Mouse (Mus musculus) adrenal gland, postnatal 4 days (tissue): ENCODE data around the gene Hk1. TPM values are rescaled to one million over a fixed set of nuclear protein-coding genes. Genes with fewer than 3 reads are reported as not detected.

Source experiments
- DNase-seq, 2 experiments: peaks; one replicate each; pipeline ENCODE4 v3.0.0; 2021 to 2022; ENCODE audit warnings: low spot score in 2 of 2, mixed read lengths in 2 of 2
- total RNA-seq, 2 experiments: library from RNA; stranded (reverse); gene quantifications; 2 replicates each; pipeline ENCODE4 v1.2.3; 2021

Gene Hk1
- total RNA-seq, 2 experiments from 2014 or later = 36.0 to 49.8 TPM

DNA sequence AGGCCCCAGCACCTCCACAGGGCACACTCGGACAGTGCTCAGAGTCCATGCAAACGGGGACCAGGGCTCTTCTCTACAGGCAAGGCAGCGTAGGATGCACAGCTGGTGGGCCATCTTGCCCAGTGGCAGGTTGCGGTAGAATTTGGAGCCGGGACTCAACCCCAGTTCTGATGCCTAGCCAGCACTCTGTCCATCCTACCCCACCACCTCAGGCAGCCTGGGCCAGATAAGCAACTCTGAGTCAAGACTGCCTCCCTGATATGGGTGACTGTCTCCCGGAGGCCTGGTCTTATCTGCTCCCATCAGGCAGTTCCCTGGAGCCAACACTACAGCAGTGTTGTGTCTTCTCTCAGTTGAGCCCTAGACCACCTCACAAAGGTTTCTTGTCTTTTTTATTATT is 37.2 kb downstream of the Hk1 start:
- no peak for DNase-seq

DNA sequence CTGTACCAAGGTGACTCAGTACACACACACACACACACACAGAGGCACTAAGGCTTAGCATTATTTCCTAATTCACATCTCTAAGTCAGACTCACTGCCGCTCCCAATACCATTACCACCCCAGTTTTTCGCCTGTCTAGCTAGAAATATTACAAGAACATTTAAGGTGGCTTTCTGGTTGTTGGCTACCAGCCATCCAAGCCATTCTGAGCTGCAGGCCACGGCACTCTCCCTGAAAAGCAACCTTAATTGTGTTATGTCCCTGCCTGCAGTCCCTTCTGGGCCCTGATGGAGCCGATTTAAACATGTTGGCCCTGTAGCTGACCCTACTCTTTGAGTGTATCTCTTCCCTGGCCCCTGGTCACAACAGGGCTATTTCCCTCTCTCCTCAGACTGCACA is 37.8 kb downstream of the Hk1 start:
- DNase-seq = no peak

DNA sequence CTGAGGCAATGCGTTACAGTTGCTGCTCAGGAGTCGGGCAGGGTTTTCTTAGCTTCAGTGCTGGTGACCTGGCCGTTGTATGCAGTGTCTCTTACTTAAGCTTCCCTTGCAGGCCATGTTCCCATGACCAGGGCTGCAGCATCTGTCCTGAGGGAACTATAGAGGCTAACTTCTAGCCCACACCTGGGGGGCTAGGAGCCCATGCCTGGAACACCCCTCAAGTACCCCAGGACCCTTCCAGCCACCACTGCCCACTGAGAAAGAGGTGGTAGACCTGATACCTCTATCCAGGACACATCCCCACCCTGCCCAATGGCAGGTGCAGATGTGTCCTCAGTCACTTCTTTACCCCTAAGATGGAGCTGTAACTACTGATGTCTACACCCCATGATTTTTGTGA is 38.7 kb downstream of the Hk1 start:
- DNase-seq = no peak

DNA sequence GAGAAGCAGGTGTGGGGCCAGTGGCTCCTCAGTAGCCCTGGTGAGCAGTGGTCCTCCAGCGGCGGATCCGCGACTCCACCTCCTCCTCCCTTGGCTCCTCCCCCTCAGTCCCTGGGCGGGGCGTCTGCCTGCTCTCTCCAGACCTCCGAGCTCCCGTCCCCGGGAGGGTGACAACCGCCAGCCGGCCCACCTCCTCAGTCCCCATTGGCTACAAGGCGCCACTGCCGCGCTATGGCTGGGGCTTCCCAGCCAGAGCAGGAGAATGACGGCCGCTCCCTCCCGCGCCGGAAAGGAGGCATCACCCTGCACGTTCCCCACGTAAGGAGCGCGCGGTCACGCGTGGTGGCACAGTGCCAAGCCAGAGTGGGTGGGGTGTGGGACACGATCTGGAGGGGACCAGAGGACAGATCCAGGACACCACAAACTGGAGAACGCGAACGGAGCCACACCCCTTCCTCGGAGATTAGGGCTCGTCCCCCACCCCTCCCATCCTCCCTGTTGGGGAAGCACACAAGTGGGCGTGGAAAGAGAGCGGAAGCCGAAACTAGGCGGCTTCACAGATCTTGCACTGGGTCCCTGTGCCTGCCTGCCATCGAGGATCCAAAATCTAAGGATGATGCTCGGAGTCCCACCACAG is 39.5 kb downstream of the Hk1 start:
- DNase-seq = peak; percentile 92 to 96

DNA sequence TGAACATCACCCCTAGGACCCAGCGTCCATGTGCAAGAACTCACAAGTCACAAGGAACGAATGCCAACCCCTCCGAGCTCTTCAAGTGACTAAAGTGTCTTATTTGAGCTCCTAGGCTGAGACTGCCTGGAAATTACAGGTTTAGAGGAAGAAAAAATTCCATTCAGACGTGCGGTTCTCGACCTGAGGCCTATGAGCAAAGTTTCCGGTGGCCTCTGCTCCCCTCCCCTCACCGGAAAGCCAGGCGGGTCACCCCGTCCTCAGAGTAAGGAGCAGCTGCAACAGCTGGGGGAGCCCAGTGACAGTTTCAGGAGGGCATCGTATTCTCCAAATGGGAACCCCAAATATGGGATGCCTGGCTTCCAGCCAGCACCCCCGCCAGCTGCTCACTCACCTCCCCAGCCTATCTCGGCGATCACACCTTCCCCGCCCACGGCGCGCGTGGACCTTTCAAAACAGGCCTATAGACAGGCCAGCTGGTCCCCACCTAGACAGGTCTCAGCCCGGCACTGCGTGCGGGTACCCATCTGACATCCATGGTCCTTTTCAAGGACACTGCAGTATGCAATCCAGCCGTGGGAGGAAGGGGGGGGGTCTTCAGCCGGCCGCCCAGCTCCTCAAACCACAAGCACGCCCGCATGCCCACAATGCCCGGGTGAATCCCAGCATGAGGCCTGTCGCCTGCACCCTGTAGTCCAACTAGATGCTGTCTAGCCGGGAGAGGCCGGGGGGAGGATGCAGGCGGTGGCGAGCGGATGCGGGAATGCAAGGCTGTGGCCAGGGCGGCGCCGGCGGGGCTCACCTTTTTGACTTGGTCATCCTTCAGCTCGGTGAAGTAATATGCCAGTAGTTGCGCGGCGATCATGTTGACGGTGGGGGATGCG is 40.3 kb downstream of the Hk1 start:
- DNase-seq = no peak

DNA sequence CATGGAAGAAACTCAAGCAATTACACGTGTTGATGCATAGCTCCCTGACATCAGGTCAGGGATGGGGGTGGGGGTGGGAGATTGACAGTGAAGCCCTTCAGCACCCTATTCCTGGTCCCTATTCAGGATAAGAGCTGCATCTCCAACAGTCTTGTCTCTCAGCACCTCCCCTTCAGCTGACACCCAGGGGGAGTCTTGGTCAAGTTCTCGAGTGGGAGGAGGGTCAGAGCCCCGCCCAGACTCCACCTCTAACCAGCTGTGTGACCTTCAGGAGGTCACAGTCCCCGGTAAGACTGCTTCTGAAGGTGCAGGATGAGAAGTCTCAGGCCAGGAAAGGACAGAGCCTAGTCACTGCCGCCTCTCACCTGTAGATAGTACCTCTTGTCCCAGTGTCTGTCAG is 41.1 kb downstream of the Hk1 start:
- DNase-seq = no peak

DNA sequence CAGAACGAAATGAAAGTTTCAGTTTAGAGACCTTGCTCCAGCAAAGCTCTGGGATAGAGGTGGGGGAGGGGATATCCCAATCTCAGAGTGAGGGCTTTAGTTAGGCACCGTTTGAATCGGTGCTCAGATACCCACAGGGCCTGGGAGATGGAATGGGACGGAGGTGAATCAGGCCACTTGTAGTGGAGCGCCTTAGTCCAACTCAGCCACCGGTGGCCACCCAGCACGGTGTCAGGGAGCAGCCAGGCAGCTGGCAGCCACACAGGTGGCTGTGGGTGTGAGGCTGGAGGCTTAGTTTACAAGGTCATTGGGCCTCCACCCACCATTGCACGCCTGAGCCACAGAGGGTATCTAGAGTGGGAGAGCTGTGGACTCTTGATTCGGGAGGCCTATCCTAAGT is 41.5 kb downstream of the Hk1 start:
- no peak for DNase-seq

DNA sequence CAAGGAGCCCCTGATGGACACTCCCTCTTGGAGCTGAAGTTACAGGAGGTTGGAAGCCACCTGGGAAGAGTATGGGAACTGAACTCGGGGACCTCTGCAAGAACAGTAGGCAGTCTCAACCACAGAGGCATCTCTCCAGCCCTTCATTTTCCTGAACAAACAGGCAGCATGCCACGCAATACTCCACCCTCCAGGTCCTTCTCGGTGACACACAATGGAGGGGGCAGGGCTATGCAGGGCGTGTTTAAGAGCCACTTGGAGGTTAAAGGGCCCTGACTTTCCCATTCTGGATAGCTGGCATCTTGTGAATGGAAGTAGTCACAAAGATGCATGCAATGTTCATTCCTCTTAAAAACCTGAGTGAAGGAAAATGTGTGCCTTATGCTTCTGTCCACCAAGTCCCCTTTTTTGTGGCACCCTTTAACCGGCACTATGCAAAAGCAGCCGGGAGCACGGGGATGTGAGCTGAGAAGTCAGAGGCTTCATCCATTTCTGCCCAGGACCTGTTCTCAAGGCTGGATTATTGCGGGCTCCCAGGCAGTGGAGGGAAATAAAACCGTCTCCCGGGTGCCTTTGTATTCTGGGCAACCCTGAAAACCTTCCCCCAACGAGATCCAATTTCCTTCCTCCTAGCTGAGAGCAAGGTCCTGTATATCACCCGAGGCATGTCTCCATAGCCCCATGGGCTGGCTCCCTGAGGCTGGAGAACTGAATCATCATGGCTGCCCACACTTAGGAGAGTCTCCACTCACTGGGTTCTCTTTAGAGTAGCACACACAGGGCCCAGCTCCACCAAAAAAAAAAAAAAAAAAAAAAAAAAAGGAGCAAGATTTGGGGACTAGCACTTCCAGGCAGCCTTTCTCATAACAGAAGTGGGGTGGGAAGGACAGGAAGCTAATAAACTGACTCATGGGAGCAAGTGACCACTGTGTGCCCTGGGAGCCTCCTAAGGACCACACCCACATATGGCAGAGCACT is 42.8 kb downstream of the Hk1 start:
- no peak for DNase-seq

DNA sequence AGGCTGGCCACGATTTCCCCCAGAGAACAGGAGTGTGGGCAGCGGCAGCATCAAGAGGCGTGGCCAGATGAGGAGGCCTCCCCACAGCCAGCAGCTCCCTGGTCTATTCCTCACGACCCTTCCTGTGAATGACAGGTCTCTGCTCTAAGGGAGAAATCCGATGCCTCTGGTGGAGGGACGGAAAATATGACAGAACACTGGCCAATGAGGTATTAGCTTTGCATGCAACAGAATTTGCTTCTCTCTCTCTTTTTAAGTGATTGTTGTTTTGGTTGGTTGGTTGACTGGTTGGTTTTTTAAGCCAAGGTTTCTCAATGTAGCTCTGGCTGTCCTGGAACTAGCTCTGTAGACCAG is 44.3 kb downstream of the Hk1 start:
- DNase-seq = no peak

DNA sequence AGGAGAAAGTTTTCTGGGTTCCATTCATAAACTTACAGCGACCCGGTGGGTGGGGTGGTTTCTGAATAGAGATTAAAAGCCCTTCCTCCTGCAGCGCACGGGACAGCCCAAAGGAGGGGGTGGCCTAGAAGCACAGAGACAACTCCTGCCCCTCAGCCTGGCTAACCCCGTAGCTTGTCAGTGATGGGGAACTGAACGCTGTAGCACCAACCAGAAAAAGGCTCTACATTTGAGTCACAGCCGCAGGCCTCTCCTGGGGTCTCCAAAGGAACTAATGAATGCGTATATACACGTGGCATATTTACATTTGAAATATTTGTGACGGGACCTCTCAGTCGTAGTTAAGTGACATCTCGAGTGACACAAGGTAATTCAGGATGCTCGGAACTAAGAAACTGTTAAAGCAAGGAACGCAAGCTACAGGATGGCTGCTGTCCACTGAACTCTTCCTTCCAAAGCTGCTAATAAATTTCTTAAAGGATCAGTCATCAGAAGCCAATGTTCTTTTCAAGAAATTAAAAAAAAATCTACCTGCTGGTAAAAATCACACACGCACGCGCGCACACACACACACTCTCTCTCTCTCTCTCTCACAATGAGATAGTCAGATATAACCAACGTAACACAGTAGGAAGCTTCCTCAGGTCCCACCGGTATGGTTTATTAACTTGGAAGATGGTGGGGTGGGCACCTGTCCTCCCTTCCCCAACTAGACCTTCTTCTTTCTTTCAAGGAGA is 44.9 kb downstream of the Hk1 start:
- no peak for DNase-seq

DNA sequence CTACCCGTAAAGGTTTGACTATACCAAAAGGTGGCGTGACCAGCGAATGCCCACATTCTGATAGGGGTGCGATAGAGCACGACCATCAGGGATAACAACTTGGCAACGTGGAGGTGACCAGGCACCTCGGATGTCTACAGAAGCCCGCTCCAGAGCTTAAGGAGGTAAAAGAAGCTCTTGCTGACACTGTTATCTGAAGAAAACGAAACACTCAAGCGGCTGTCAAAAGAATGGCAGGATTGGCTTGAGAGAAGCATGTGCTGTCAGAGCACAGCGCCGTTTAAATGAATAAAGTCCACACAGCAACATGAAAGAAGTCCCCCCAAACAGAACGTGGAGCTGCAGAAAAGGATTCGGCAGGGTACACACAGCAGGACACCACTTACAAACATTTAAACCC is 46.4 kb downstream of the Hk1 start:
- no peak for DNase-seq

DNA sequence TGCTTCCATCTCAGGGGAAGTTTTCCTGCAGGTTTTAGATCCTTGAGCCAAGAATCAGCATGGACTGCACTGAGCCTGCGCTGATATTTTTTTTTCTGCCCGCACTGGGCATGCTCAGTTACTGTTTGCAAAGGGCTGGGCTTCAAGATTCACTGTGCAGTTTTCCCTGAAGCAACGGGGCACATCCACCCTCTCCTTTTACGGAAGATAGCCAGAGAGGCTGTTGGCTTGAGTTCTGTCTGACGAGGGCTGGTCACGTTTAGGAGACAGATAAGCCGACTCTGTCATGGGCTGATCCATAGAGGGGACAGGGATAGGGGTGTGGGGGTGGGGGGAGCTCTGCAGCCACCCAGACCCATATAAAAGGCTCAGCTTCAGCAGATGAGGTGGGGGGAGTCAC is 47.2 kb downstream of the Hk1 start:
- DNase-seq = no peak

DNA sequence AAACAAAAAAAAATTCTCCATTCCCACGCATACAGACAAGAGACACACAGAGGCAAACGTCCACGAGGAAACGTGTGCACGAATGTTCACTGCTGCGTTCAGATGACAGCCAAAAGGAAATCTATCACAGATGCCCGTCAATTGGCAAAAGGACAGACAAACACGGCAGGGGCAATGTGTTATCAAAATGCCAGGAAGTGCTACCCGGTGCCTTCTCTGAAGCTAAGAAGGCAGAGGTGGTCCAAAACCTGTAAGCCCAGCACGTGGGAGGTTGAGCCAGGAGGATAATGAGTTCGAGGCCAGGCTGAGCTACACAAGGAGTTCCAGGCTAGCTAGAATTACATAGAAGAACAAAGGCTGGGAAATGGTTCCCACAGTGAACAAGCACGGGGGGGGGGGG is 47.9 kb downstream of the Hk1 start:
- no peak for DNase-seq

DNA sequence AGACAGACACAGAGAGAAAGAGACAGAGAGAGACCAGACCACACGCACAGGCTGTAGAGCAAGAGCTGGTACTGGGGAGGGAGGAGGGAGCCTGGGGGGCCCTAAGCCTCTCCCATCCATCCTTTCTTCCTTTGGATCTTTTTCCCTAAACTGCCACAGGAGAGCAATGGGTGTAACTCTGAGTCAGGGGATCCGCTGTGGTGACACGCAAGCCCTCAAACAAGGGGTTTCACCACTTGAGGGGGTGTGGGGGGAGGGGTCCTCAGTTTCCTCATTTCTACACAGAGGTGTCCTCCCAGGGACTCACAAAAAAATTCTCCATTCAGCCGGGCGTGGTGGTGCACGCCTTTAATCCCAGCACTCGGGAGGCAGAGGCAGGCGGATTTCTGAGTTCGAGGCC is 48.4 kb downstream of the Hk1 start:
- no peak for DNase-seq

DNA sequence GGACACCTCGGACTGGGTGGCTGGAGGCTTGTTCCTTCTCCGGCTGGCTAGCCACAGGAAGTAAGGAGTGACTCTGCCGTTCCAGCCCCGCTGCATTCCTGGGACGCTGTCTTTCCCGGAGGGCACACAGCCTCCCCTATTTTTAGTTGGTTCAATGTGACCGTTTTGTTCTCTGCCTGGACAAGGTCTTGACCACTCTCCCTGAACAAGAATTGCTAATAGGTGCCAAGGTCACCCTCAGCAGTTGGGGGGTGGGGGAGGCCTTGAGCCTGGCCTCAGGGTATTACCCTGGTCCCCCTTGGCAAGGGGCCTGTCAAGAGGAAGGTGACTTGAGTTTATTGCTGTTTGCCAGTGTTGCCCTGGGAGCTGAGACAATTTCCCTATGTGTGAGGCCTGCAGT is 49.9 kb downstream of the Hk1 start:
- DNase-seq = no peak

DNA sequence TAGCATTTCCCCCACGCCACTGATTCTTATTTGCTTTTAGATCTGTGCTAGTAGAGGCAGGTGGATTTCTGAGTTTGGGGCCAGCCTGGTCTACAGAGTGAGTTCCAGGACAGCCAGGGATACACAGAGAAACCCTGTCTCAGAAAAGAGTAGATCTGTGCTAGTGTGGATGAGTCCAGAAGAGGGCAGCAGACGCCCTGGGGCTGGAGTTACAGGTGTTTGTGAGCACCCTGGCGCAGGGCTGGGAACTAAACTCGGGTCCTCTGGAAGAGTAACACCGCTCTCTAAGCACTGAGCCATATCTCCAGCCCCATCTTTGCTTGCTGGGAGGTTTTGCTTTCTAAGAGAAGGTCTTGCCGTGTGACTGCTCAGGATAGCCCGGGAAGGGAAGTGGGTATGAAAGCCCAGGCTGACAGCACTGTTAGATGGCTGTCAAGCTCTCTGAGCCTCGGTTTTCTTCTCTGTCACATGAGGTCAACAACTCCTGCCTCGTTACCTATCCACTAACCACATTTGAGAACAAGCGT is 50.8 kb downstream of the Hk1 start:
- DNase-seq = no peak

DNA sequence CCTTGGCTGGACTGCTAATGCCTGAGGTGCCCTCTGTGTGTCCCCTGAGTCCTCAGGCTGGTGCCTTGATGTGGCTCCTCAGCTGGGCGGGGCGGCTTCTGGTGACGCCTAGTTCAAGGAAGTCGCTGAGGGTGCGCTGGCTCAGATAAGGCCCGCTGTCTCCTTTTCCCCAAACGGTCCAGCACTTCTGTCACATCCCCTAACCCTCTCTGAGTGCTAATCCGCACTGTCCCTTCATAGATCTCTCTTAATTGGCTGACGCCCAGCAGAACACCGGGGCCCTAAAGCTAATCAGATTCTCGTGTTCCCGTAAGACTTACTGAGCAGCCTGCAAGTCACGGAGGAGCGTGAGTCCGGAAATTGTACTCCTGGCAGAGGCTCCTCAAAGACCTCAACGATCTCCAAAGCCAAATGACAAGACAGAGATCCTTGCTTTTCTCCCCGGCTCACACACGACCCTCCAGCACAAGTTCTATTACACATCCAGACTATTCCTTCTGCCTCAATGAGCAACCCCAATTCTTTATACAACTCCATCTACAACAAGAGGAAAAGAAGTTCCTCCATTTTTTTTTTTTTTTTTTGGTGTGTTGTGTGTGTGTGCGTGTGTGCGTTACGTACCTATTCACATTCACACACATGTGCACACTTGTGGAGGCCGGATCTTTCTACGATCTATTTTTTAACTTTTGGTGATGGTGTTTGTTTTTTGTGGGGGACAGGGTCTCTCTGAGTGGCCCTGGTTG is 52.0 kb downstream of the Hk1 start:
- no peak for DNase-seq

DNA sequence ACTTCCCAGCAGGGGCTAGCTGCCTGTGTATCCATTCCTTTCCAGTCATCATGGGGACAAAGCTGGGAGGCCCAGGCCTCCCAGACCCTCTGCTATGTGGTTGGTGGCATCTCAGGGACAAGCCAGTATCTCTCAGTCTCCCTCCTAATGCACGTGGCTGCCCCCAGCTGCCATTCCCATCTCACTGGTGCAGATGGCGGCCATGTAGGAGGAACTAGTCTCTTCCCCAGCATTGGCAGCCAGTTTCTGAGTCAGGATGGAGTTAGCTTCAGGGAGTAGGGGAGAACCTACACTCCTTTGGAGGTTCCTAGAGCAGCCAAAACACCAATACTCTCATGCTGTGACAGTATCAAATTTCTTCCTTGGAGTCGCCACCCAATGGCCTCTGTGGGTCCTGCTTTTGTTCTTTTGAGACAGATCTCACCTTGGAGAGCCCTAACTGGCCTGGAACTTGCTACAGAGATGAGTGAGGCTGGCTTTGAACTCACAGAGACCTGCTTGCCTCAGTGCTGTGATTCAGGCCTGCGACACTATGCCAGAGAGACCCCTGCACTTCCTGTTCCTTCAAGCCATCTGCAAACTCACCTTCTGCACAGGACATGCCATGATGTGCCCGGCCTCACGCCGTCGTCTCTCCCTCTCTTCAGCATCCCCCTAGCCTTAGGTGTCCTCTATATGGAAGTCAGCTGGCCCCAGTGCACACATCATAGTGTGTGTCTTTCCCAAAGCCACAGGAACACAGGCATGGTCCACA is 52.7 kb downstream of the Hk1 start:
- DNase-seq = no peak

DNA sequence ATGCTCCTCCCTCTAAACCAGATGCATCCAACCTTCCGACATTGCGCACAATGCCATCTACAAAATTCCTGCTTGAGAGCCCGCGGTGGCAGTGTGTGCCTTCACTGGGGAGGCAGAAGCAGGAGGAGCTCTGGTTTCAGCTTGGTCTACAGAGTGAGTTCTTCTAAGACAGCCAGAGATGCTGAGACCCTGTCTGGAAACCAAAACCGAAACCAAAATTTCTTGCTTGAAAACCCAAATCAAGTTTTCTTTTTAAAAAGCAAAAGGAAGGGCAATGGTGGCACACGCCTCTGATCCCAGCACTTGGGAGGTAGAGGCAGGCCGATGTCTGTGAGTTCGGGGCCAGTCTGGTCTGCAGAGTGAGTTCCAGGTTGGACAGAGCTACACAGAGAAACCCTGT is 53.7 kb downstream of the Hk1 start:
- DNase-seq = no peak
